Mouse (Mus musculus): ENCODE data around the gene Gm3646.

Gene Gm3646

GRCm38 (mm10) chr1:39779111-39779980, 25.8 kb downstream of the Gm3646 start:
- DNase-seq (ENCODE audit: low spot score in 2 of 2), result no peak

GRCm38 (mm10) chr1:39773991-39774729, 31.0 kb downstream of the Gm3646 start:
- DNase-seq (ENCODE audit: low spot score in 2 of 2), result no peak

- DNase-seq (ENCODE audit: low spot score in 2 of 2), result no peak
Observed at GRCm38 (mm10) chr1:39773551-39773950, 31.6 kb downstream of the Gm3646 start.

GRCm38 (mm10) chr1:39772401-39773095, 32.6 kb downstream of the Gm3646 start:
- DNase-seq (ENCODE audit: low spot score in 2 of 2), result no peak

GRCm38 (mm10) chr1:39770436-39770835, 34.7 kb downstream of the Gm3646 start:
- DNase-seq (ENCODE audit: low spot score in 2 of 2), result no peak

- DNase-seq (ENCODE audit: low spot score in 2 of 2), result no peak
Observed at GRCm38 (mm10) chr1:39768017-39768416, 37.1 kb downstream of the Gm3646 start.

- no peak for DNase-seq (ENCODE audit: low spot score in 2 of 2)
Observed at GRCm38 (mm10) chr1:39765854-39766493, 39.2 kb downstream of the Gm3646 start.

GRCm38 (mm10) chr1:39762025-39762370, 43.1 kb downstream of the Gm3646 start:
- peak; percentile 76 to 85 for DNase-seq (ENCODE audit: low spot score in 2 of 2)

- peak; percentile 56 to 73 for DNase-seq (ENCODE audit: low spot score in 2 of 2)
Observed at GRCm38 (mm10) chr1:39761211-39762024, 43.7 kb downstream of the Gm3646 start.

- DNase-seq (ENCODE audit: low spot score in 2 of 2), result no peak
Observed at GRCm38 (mm10) chr1:39760181-39760715, 44.9 kb downstream of the Gm3646 start.

- no peak for DNase-seq (ENCODE audit: low spot score in 2 of 2)
Observed at GRCm38 (mm10) chr1:39759231-39760175, 45.6 kb downstream of the Gm3646 start.

- DNase-seq (ENCODE audit: low spot score in 2 of 2), result no peak
Observed at GRCm38 (mm10) chr1:39758244-39758643, 46.9 kb downstream of the Gm3646 start.

- DNase-seq (ENCODE audit: low spot score in 2 of 2), result no peak
Observed at GRCm38 (mm10) chr1:39756952-39757351, 48.2 kb downstream of the Gm3646 start.

GRCm38 (mm10) chr1:39754224-39754957, 50.7 kb downstream of the Gm3646 start:
- no peak for DNase-seq (ENCODE audit: low spot score in 2 of 2)

Measured in frontal cortex, postnatal 36 days (tissue).